Mouse (Mus musculus) lung, postnatal 0 days (tissue): Measurements from ENCODE around the gene Akap12.

Experiments used
- CTCF ChIP-seq: IDR thresholded peaks from 2 replicates; pipeline ENCODE4 v1.5.1; 2016; ENCODE audit warnings: antibody characterized with exemption, mild to moderate bottlenecking
- EP300 ChIP-seq: IDR thresholded peaks from 2 replicates; pipeline ENCODE4 v1.6.1; 2016; ENCODE audit warnings: antibody characterized with exemption, mild to moderate bottlenecking, control low read depth

- TF ChIP-seq CTCF = no peak
- TF ChIP-seq EP300 = no peak
These were observed 57.7 kb downstream of the Akap12 start for GRCm38 (mm10) chr10:4323885-4324284.
